Mouse (Mus musculus): ENCODE data around the gene Gm10337.
A peak's percentile ranks its signal among the peaks of the same experiment; 100 is the strongest.

The Gm10337 gene

DNA sequence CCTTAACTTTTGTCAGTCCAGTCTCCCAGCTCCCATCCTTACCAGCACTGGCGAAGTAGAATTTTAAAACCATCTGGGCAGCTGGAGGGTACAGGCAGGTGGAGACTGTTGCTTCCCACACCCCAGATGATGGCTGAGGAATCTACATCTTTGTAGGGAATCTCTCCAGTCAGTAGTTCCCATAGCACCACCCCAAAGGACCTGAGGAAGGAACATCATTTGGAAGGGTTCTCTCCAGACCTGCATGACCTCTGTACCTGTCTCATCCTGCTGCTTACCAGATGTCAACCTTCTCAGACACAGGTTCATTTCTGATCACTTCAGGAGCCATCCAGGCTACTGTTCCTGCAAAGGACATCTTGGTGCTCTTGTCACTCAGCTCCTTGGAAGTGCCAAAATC is at the start of gene Gm10337:
TSS of gene Gm10337 (plus strand) at position 276 of the 400 bp plus-strand sequence.
- DNase-seq (ENCODE audit: extremely low read depth, low read depth, low spot score): no peak

DNA sequence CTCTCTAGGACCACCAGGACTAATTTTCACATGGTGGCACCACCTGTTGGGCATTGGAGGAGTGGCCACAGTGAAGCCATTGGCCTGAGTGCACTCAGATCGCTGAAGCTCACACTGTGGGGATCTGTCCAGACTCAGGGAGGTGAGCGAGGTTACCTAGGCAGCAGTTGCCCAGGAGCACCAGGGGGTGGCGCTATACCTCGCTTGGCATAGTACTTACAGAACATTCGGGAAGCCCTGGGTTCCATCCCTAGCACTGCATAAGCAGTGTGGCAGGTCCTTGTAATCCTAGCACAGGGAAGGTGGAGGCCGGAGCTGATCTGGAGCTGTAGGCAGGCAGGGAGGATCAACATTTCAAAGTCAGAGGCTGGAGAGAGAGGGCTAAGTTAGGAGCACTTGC is 47.5 kb upstream of the Gm10337 start:
- DNase-seq (ENCODE audit: extremely low read depth, low read depth, low spot score): no peak

GRCm38 (mm10) chr15:102458050-102458736 is 45.3 kb upstream of the Gm10337 start:
- DNase-seq (ENCODE audit: extremely low read depth, low read depth, low spot score): no peak

DNA sequence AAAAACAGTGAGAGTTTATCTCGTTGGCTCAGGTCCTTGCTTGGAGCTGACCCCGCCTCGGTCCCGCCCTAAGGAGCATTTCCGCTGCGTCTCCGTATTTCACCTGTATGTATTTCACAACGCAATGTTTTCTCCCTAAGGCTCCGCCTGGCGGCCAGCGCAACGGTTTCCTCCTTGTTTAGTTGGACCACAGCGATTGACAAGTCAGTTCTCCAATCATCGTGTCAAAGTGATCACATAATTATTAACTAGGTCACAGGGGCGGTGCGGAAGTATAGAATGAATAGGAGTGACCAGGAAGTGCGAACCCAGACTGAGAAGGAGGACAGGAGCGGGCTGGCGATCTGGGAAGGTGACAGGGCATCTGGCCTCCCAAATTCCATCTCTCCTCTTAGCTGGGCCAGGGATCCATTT is 44.6 kb upstream of the Gm10337 start, which contains the start of gene Prr13:
TSS of gene Prr13 (plus strand) at position 125 of the 414 bp plus-strand sequence.
- peak; percentile 94 for DNase-seq (ENCODE audit: extremely low read depth, low read depth, low spot score)

GRCm38 (mm10) chr15:102459381-102459780 is 44.1 kb upstream of the Gm10337 start:
- DNase-seq (ENCODE audit: extremely low read depth, low read depth, low spot score): no peak

DNA sequence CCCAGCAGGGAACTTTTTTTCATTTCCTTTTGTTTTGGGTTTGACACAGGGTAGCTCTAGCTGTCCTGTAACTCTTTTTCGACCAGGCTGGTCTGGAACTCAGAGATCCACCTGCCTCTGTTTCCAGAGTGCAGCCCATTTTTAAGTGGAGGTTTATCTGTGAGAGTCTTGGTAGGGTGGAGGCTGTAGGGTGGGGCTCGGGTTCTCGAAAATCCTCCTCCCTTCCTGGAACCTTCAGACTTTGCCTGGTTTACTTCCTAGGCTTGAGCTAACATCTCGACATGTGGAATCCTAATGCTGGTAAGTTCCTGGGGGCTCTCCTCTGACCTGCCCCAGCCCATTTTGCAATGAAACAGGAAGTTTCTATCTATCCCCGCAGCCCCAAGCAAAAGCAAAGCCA is 43.7 kb upstream of the Gm10337 start:
- DNase-seq (ENCODE audit: extremely low read depth, low read depth, low spot score): no peak

DNA sequence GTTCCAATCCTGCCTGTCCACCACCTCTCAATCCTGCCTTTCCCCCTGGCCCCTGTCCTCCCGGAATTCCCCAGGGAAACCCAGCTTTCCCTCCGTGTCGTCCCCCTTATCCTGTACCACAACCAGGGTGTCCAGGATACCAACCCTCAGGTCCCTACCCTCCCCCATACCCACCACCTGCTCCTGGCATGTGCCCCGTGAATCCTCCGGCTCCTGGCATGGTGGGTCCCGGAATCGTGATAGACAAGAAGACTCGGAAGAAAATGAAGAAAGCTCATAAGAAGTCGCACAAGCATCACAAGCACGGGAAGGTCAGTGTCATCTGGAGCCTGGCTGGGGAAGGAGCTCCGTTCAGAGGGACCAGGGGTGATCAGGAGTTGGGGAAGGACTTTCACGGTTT is 43.1 kb upstream of the Gm10337 start:
- DNase-seq (ENCODE audit: extremely low read depth, low read depth, low spot score): no peak

DNA sequence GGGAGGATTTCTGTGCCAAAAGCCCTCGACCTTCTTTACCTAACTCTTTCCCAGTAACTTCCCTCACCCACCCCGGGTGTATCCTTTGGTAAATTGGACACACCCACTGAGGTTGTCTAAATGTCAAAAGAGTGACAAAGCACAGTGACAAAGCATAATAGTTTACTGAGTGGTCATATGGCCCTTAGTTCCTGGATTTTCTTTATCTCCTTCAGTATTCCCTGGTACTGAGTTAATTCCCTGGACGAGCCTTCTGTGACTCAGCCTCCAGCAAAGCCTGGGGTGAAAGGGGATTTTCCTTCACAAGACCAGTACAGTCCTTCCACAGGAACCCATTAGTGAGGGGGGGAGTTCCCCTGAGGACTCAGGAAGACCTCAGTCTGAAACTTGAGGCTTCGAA is 42.6 kb upstream of the Gm10337 start:
- DNase-seq (ENCODE audit: extremely low read depth, low read depth, low spot score): no peak

DNA sequence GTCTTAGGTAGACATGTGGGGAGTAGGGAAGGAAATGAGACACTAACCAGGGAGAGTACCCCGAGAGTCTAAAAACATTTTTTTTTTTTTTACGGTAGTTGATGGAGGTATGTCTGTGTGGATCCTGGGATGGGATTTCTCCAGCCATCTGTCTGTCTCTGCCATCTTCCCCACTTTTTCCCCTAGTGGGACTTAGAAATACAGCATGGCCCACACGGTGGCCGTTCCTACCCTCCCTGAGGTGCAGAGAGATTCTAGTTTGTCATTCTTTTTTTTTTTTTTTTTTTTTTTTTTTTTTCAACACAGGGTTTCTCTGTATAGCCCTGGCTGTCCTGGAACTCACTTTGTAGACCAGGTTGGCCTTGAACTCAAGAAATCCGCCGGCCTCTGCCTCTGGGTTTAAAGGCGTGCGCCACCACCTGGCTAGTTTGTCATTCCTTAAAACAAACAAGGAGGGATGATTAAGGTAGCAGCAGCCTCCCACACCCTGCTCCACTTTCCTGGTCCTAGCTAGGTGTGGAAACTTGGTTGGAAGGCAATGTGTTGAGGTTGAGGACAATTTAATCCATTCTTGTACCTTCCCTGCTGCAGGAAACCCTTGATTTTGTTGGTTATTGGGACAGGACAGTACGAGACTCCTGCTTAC is 42.0 kb upstream of the Gm10337 start:
- DNase-seq (ENCODE audit: extremely low read depth, low read depth, low spot score): no peak

- no peak for DNase-seq (ENCODE audit: extremely low read depth, low read depth, low spot score)
Measured at GRCm38 (mm10) chr15:102463666-102464065, 39.9 kb upstream of the Gm10337 start.

DNA sequence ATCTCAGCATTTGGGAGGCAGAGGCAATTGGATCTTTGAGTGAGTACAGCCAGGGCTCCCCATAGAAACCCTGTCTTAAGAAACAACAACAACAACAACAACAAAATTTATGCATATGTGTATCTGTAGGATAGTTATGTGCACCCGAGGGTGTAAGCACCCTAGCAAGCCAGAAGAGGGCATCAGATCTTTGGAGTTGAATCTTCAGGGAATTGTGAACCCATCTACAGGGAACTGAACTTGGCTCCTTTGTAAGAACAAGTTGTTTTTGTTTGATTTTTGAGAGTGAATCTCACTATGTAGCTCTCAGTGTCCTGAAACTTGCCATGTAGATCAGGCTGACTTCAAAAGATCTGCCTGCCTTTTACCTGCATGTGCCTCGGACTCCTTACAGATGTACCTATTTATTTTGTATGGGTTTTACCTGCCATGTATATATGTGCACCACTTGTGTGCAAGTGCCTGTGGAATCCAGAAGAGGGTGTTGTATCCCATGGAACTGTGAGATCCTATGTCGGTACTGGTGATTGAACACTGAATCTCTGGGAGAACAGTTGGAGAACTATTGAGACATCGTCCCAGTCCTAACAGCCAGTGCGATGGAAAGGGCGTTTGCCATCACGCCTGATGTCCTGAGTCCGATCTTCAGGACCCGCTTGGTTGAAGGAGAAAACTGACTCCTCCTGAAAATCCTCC is 34.7 kb upstream of the Gm10337 start:
- DNase-seq (ENCODE audit: extremely low read depth, low read depth, low spot score): no peak

DNA sequence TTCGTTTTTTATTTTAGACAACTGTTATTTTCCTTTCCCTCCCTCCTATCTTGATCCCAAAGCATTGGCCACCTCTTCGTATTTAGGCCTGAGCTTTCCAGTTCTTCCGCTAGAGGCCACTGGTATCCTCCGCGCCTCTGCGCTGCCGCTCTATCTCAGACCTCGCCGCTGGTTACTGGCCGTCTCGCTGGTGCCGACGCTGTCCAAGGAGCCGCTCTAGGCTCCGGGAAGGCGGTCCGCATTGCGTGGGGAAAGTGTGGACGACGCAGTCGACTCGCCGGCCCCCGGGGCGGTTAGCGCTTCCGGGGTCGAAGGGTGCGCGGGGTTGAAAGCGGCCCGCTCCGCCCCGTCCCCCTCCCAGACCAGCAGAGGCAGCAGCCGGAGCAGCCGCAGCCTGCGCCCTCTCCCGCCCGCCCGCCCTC is 33.3 kb upstream of the Gm10337 start, which contains the start of gene Pcbp2:
TSS of gene Pcbp2 (plus strand) at position 357 of the 422 bp plus-strand sequence.
- peak; percentile 67 for DNase-seq (ENCODE audit: extremely low read depth, low read depth, low spot score)

- no peak for DNase-seq (ENCODE audit: extremely low read depth, low read depth, low spot score)
Measured at GRCm38 (mm10) chr15:102470605-102471294, 32.8 kb upstream of the Gm10337 start.

GRCm38 (mm10) chr15:102471295-102471645 is 32.3 kb upstream of the Gm10337 start:
- DNase-seq (ENCODE audit: extremely low read depth, low read depth, low spot score): no peak

- DNase-seq (ENCODE audit: extremely low read depth, low read depth, low spot score): no peak
Measured at GRCm38 (mm10) chr15:102471727-102472126, 31.8 kb upstream of the Gm10337 start.

- DNase-seq (ENCODE audit: extremely low read depth, low read depth, low spot score): no peak
Measured at GRCm38 (mm10) chr15:102473246-102473645, 30.3 kb upstream of the Gm10337 start.

DNA sequence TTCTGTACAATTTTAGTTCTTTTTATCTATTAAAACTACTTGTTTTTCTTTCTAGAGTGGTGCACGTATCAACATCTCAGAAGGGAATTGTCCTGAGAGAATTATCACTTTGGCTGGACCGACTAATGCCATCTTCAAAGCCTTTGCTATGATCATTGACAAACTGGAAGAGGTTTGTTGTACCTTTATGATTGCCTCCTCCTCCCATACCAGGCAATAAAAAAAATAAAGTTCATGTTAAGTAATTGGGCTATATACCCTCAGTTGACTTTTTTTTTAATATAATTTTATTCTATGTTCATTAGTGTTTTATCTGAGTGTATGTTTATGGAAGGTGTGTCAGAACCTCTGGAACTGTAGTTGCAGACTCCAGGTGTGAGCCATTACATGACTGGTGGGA is 29.0 kb upstream of the Gm10337 start:
- DNase-seq (ENCODE audit: extremely low read depth, low read depth, low spot score): no peak

DNA sequence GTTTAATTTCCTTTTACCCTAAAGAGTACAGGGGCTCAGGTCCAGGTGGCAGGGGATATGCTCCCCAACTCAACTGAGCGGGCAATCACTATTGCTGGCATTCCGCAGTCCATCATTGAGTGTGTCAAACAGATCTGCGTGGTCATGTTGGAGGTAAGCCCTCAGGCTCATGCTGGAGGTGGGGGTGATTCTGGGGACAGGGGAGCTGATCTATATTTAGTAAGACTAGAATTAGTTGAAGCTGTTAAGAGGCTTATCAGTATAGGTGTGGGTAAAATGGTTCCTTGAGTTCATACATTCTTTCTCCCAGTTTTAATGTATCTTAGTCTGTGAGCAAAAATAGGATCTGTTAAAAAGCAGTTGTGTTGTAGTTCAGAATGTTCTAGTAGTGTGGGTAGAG is 20.4 kb upstream of the Gm10337 start:
- DNase-seq (ENCODE audit: extremely low read depth, low read depth, low spot score): no peak

DNA sequence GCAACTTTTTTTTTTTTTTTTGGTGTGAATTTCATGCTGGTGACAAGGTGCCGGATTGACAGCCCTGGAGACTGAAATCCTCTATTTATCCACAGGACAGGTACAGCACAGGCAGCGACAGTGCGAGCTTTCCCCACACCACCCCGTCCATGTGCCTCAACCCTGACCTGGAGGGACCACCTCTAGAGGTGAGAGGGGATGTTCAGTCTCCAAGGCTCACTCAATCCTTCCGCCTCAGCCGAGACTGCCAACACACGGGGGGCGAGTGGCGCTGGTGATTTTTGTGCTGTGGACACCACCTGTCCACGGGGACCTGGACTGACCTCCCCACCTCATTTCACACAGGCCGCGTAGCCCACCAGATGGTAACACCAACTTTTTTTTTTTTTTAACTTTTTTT is 17.7 kb upstream of the Gm10337 start:
- DNase-seq (ENCODE audit: extremely low read depth, low read depth, low spot score): no peak

GRCm38 (mm10) chr15:102487664-102488063 is 15.9 kb upstream of the Gm10337 start:
- no peak for DNase-seq (ENCODE audit: extremely low read depth, low read depth, low spot score)

DNA sequence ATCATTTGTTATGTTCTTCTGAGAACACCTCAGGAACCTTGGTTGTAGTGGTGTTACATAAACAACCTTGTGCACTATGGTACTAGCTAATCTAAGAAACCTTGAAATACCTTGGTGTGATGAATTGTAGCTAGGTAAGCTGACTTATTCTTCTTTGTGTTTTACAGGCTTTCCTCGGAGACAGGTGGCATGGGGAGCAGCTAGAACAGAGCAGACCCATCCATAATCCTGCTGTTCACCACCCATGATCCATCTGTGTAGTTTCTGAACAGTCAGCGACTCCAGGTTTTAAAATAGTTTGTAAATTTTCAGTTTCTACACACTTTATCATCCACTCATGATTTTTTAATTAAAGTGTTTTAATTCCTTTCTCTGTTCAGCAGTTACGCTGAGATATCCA is 5.2 kb upstream of the Gm10337 start:
- DNase-seq (ENCODE audit: extremely low read depth, low read depth, low spot score): no peak
